Mouse (Mus musculus) lung, postnatal 0 days (tissue): ENCODE measurements around the gene Lpcat1. TPM values are rescaled to one million over a fixed set of nuclear protein-coding genes. Genes with fewer than 3 reads are reported as not detected.

ENCODE experiments used
- ATAC-seq: fragments of 200-750 bp; cut with Nextera tagmentation; 2 replicates; pipeline ENCODE4 v1.8.0; 2017; ENCODE audit warnings: moderate library complexity
- DNase-seq: peaks from one replicate; pipeline ENCODE4 v3.0.0-alpha.2; 2016; ENCODE audit warnings: low spot score
- H3K27ac ChIP-seq: fragments of 300-500 bp; sonication (generic); 2 replicates; pipeline ENCODE4 v1.5.1; 2014; ENCODE audit warnings: antibody characterized with exemption, mild to moderate bottlenecking, low read length, mixed read lengths
- H3K27me3 ChIP-seq: fragments of 300-500 bp; sonication (generic); replicated peaks from 2 replicates; pipeline ENCODE4 v1.6.1; 2014; ENCODE audit warnings: low read length, mixed read lengths; ENCODE audit not compliant: insufficient read depth
- H3K36me3 ChIP-seq: fragments of 300-500 bp; sonication (generic); 2 replicates; pipeline ENCODE4 v1.6.1; 2014; ENCODE audit warnings: low read length, mixed read lengths; ENCODE audit not compliant: insufficient read depth
- H3K4me1 ChIP-seq: fragments of 300-500 bp; sonication (generic); 2 replicates; pipeline ENCODE4 v1.6.1; 2014; ENCODE audit warnings: antibody characterized with exemption, low read depth, low read length, mixed read lengths; ENCODE audit not compliant: insufficient read depth
- H3K4me2 ChIP-seq: fragments of 300-500 bp; sonication (generic); replicated peaks from 2 replicates; pipeline ENCODE4 v1.6.1; 2014; ENCODE audit warnings: low read depth, mild to moderate bottlenecking, low read length, moderate library complexity, mixed read lengths
- H3K4me3 ChIP-seq: fragments of 300-500 bp; sonication (generic); 2 replicates; pipeline ENCODE4 v1.5.1; 2014; ENCODE audit warnings: low read depth, low read length
- H3K9ac ChIP-seq: fragments of 300-500 bp; sonication (generic); replicated peaks from 2 replicates; pipeline ENCODE4 v1.6.1; 2014; ENCODE audit warnings: low read depth, mild to moderate bottlenecking
- H3K9me3 ChIP-seq: fragments of 300-500 bp; sonication (generic); 2 replicates; pipeline ENCODE4 v1.6.1; 2016; ENCODE audit warnings: low read length, mixed read lengths
- CTCF ChIP-seq: IDR thresholded peaks from 2 replicates; pipeline ENCODE4 v1.5.1; 2016; ENCODE audit warnings: antibody characterized with exemption, mild to moderate bottlenecking
- EP300 ChIP-seq: IDR thresholded peaks from 2 replicates; pipeline ENCODE4 v1.6.1; 2016; ENCODE audit warnings: antibody characterized with exemption, mild to moderate bottlenecking, control low read depth
- WGBS: fragments of 180-500 bp; shearing (Covaris S2); extraction: QIAGEN DNeasy Blood & Tissue Kit; methylation state at CpG from one replicate; pipeline ENCODE4 v1.1.7; 2014; 5-methylcytosine and 5-hydroxymethylcytosine counted together
- polyA plus RNA-seq: library from polyadenylated mRNA; unstranded; fragments of >200 nt; fragmentation: Nextera tagmentation; extraction: Ambion mirVana; gene quantifications from 2 replicates; pipeline ENCODE4 v1.2.1, GENCODE M21; 2015

The Lpcat1 gene
- polyA plus RNA-seq, 1 experiment from 2014 or later, result 368 TPM

DNA sequence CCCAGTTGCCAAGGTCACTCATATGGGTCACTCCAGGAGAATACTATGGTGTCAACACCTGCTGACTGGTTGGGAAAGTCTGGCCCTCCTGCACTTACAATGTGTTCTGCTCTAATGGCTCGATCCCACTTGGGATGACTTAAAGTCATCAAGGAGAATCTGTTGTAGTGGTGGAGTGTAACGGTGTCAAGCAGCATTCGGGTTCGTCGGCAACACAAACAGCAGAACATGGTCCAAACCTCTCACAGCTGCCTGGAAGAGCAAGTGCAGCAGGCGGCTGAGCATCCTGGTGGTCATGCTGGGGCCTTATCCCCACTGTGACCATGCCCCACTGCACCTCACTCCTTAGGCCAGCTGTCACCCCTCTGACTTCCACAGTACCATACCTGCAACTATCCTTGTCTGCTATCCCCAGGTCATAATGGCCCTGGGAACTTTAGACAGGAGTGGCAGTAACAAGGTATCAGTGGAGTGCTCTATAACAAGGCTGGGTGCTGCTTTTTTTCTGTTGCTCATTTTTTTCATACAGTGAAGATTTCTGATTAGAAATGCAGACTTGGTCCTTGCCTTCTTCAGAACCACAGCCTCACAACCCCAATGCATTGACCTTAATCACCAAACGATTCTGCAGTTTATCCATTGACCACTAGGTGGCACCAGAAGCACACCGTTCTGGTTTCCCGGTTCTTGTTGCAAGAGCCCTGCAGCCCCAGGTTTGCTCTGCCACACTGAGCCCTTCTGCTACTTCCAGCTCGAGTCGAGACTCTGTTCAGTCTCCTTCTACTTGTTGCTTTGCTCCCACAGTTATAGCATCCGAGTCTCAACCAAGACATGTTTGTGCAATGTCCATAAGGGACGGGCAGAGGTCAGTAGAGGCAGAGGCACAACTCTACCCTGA, 46.0 kb downstream of the Lpcat1 start:
- H3K27me3 ChIP-seq, result no peaks in the 10 kb centered on the region
- no peak overlapping the region for H3K9ac ChIP-seq
- no peak overlapping the region for H3K4me2 ChIP-seq
- H3K4me3 ChIP-seq, result no peak overlapping the region
- 52% methylated on average over 13 of the region's 13 CpGs for WGBS
- H3K4me1 ChIP-seq, result no peaks in the 10 kb centered on the region
- DNase-seq, result peak; percentile 66
- no peaks in the 10 kb centered on the region for H3K9me3 ChIP-seq
- ATAC-seq, result 0 out of 2 replicates have a peak, but pooled peaks have one; percentile 13
- H3K36me3 ChIP-seq, result peaks cover 45% of the 10 kb centered on the region
- TF ChIP-seq EP300 (no peak), CTCF (peak; percentile 92)
- H3K27ac ChIP-seq, result no peak overlapping the region

DNA sequence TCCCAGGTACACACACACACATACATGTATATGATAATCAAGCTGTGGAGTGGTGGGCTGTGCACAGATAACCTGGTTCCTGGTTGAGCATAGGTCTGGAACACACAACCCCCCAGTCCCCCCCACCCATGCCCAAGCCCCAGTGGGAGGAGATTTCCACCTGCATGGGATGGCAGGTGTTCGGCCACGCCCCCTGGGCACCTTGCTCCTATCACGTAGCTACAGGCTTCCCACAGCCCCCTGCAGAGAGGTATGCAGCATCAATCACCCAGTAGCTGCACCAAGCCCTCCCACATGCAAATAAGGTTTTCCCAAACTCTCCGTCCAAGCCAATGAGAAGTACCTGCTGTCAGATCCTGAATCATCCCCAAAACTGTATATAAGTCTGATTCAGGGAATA, 49.9 kb downstream of the Lpcat1 start:
- DNase-seq, result no peak
- ATAC-seq, result peak; percentile 34
- Histone ChIP-seq H3K4me3 (no peak overlapping the region), H3K36me3 (peaks cover 36% of the 10 kb centered on the region), H3K9ac (no peak overlapping the region), H3K27ac (no peak overlapping the region), H3K4me1 (no peaks in the 10 kb centered on the region), H3K9me3 (no peaks in the 10 kb centered on the region), H3K27me3 (no peaks in the 10 kb centered on the region), H3K4me2 (no peak overlapping the region)
- WGBS, result 59% methylated on average over 2 of the region's 4 CpGs
- no peak for TF ChIP-seq CTCF
- no peak for TF ChIP-seq EP300

DNA sequence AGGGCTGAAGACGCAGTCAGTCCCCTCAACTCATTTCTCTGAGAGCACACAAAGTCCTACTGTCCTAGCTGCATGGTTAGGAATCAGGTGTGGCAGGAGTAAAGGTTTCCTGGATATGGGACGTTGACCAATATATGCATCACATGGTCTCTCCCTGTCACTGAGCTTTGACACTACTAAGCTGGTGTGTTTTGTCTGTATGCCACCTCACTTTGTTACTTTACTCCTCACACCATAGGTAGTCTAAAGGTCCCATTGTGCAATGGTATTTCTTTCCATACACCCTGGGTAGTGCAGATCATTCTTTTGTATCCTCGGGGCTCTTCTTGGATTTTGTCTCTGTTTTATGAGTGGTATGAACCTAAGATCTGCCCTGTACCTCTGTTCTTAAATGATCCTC, 66.7 kb downstream of the Lpcat1 start:
- no peak for ATAC-seq
- H3K4me3 ChIP-seq, result no peak overlapping the region
- TF ChIP-seq CTCF, result no peak
- no peak for TF ChIP-seq EP300
- H3K4me2 ChIP-seq, result no peak overlapping the region
- H3K9ac ChIP-seq, result no peak overlapping the region
- no peaks in the 10 kb centered on the region for H3K36me3 ChIP-seq
- H3K27ac ChIP-seq, result no peak overlapping the region
- DNase-seq, result no peak
- H3K9me3 ChIP-seq, result no peaks in the 10 kb centered on the region
- 81% methylated on average over 3 of the region's 3 CpGs for WGBS
- no peaks in the 10 kb centered on the region; the same call in 1 of the 2 replicates for H3K4me1 ChIP-seq
- peaks cover 5% of the 10 kb centered on the region for H3K27me3 ChIP-seq

DNA sequence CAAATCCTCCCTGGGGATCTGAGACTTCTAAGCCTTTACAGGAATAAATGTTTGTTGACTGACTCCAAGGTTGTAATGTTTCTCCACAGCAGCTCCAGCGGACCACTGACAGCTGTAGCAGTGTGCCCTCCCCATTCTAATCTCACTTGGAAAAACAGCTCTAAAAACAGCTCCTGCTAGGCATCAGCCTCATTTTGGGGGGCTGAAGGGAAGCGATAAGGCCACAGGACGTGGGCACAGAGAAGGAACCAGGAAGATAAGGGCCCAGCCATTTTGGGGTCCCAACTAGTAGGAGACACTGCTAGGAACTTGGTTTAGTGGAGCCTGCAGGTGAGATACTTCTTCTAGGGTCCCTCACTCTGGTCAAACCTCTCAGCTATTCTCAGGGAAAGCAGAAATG, 68.3 kb downstream of the Lpcat1 start:
- no peak overlapping the region for H3K9ac ChIP-seq
- H3K27me3 ChIP-seq, result peaks cover 5% of the 10 kb centered on the region
- TF ChIP-seq CTCF (no peak), EP300 (no peak)

DNA sequence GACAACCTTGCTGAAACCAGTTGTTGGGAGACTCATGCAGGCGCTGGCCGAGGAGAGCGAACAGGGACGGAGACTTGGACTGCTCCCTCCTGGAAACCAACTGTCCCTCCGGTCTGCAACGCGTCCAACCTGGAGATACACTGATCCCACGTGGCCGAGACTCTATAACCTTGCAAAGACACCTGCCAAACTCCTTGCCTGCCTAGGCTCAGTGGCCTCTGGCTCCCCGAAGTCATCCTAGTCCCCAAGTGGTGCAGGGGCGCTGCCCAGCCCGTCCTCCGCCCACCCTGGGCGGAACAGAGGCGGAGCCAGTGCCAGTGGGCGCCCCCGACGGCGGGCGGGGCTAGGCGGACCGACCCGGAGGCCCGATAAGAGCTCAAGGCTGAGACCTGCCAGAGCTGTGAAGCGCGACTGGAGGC, 69.4 kb downstream of the Lpcat1 start, which contains the start of gene Slc6a3:
Gene Slc6a3 (plus strand): TSS at position 345 of the 419 bp plus-strand sequence.
- peak; percentile 91 for ATAC-seq
- Histone ChIP-seq H3K4me1 (no peaks in the 10 kb centered on the region; the same call in 1 of the 2 replicates), H3K27me3 (peaks cover 5% of the 10 kb centered on the region), H3K9me3 (no peaks in the 10 kb centered on the region), H3K36me3 (no peaks in the 10 kb centered on the region), H3K9ac (0 out of 2 replicates have a peak within 1 kb of the TSS, but pooled peaks have one; percentile 13), H3K4me3 (peak within 1 kb of the TSS; percentile 37), H3K27ac (no peak within 1 kb of the TSS), H3K4me2 (peak within 1 kb of the TSS; percentile 71)
- TF ChIP-seq CTCF, result no peak
- TF ChIP-seq EP300, result no peak
- DNase-seq, result peak; percentile 55
- WGBS, result 0% methylated on average over 24 of the region's 26 CpGs

More for the DNA sequence above, 68.3 kb downstream of the Lpcat1 start:
- DNase-seq (no peak), ATAC-seq (no peak)
- no peak overlapping the region for H3K4me3 ChIP-seq
- no peaks in the 10 kb centered on the region for H3K9me3 ChIP-seq
- H3K36me3 ChIP-seq, result no peaks in the 10 kb centered on the region
- H3K27ac ChIP-seq, result no peak overlapping the region
- no peak overlapping the region for H3K4me2 ChIP-seq
- H3K4me1 ChIP-seq, result no peaks in the 10 kb centered on the region; the same call in 1 of the 2 replicates
- 54% methylated on average over 3 of the region's 3 CpGs for WGBS

DNA sequence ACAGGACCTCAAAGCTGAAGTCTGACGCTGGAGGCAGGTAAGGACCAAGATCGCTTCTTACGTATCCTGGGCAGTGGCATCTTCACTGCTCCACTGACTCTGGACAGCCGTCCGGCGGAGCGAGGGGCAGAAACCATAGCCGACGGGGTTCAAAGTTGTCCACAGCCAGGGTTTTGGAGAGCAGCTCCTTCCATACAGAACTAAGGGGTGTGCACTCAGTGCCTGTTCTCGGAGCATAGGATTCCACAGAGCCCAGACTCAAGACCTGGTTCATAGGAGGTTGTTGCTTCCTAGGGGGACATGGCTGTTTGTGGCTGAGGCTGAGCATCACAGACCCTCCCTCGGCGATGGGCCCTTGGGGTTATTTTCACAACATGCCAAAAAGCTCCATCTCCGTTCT, 69.8 kb downstream of the Lpcat1 start:
- H3K36me3 ChIP-seq, result no peaks in the 10 kb centered on the region
- DNase-seq (no peak), ATAC-seq (peak; percentile 30; the same call in 1 of the 2 replicates)
- no peak for TF ChIP-seq CTCF
- TF ChIP-seq EP300, result no peak
- WGBS, result 14% methylated on average over 13 of the region's 13 CpGs
- peaks cover 5% of the 10 kb centered on the region for H3K27me3 ChIP-seq
- H3K4me3 ChIP-seq, result peak overlapping the region; percentile 37
- H3K9ac ChIP-seq, result 0 out of 2 replicates have a peak overlapping the region, but pooled peaks have one; percentile 13
- no peaks in the 10 kb centered on the region; the same call in 1 of the 2 replicates for H3K4me1 ChIP-seq
- peak overlapping the region; percentile 71 for H3K4me2 ChIP-seq
- no peak overlapping the region for H3K27ac ChIP-seq
- no peaks in the 10 kb centered on the region for H3K9me3 ChIP-seq
